Comparison of ENCODE assay signal across 8 mouse cellular contexts in the genomic region with DNA sequence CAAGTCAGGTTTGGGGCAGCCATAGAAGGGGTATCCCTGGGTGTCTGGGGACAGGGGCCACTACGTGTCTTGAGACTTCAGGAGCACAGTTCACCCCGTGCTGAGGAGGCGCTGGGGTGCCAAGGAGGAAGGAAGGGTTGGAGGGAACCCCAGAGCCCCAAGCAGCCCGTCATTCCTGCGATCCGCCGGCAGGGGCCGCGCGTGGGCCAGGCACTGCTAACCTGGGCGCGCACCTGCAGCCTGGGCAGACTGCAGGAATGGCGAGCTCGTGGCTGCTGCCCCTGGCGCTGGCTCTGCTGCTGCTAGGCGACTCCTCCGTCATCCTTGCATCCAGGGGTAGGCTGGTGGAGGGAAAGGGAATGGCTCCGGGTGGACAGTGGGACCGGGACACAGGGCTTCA. TPM values are rescaled to one million over a fixed set of nuclear protein-coding genes. Genes with fewer than 3 reads are reported as not detected.
DNase-seq lines count a peak whose midpoint lies in the region.

A gene (plus strand): TSS at position 247 of the 400 bp plus-strand sequence.

- DNase-seq in urinary bladder, postnatal 14 days (ENCODE audit: low spot score): peak; percentile 57
- DNase-seq in urinary bladder, postnatal 4 days (ENCODE audit: low spot score in 2 of 2): no peak
- DNase-seq in cerebellum, adult 11-12 months: peak; percentile 74
- DNase-seq in gastrocnemius, postnatal 25 days: peak; percentile 47
- peak; percentile 81 for DNase-seq in kidney, postnatal 14 days
- peak; percentile 76 for DNase-seq in lung, postnatal 14 days
- peak; percentile 64 for DNase-seq in right cerebral cortex, adult 18-20 months
- peak; percentile 55 for DNase-seq in urinary bladder, postnatal 25 days (ENCODE audit: low spot score)

RNA-seq across cellular contexts. Expression of the gene that starts here (rescaled TPM):
- not detected for total RNA-seq in gastrocnemius, postnatal 25 days (2021)

Comparison
In these comparisons a context has a peak if more than half of its experiments do, and no peak if none do; other contexts are left out.
1. DNase-seq: peak in urinary bladder, postnatal 14 days (single experiment), cerebellum, adult 11-12 months (single experiment), kidney, postnatal 14 days (single experiment), lung, postnatal 14 days (single experiment), right cerebral cortex, adult 18-20 months (single experiment) and urinary bladder, postnatal 25 days (single experiment); none in urinary bladder, postnatal 4 days (0 of 2).
2. Peak in DNase-seq in gastrocnemius, postnatal 25 days; RNA of the gene not detected or under 1 TPM.